Mouse (Mus musculus) kidney, embryonic 14.5 days (tissue): ENCODE measurements around the gene Slc12a5. TPM values are rescaled to one million over a fixed set of nuclear protein-coding genes. Genes with fewer than 3 reads are reported as not detected.

Experiments
- ATAC-seq: fragments of 200-750 bp; cut with Nextera tagmentation; 2 replicates; pipeline ENCODE4 v1.8.0; 2017; ENCODE audit warnings: moderate number of reproducible peaks, mild to moderate bottlenecking, moderate TSS enrichment, moderate library complexity; ENCODE audit not compliant: low FRiP score, low TSS enrichment
- H3K27ac ChIP-seq: fragments of 300-500 bp; sonication (generic); 2 replicates; pipeline ENCODE4 v1.5.1; 2014; ENCODE audit warnings: low read depth, mild to moderate bottlenecking, low read length, moderate library complexity, mixed read lengths
- H3K27me3 ChIP-seq: fragments of 300-500 bp; sonication (generic); 2 replicates; pipeline ENCODE4 v1.6.1; 2014; ENCODE audit warnings: mild to moderate bottlenecking, low read length; ENCODE audit not compliant: control insufficient read depth, insufficient read depth
- H3K36me3 ChIP-seq: fragments of 300-500 bp; sonication (generic); 2 replicates; pipeline ENCODE4 v1.6.1; 2014; ENCODE audit warnings: low read length, mixed read lengths; ENCODE audit not compliant: control insufficient read depth, insufficient read depth
- H3K4me1 ChIP-seq: fragments of 300-500 bp; sonication (generic); 2 replicates; pipeline ENCODE4 v1.6.1; 2014; ENCODE audit warnings: low read length, mixed read lengths; ENCODE audit not compliant: control insufficient read depth, insufficient read depth
- H3K4me2 ChIP-seq: fragments of 300-500 bp; sonication (generic); replicated peaks from 2 replicates; pipeline ENCODE4 v1.6.1; 2014; ENCODE audit warnings: low read depth, mild to moderate bottlenecking, low read length
- H3K4me3 ChIP-seq: fragments of 300-500 bp; sonication (generic); 2 replicates; pipeline ENCODE4 v1.5.1; 2014; ENCODE audit warnings: mild to moderate bottlenecking, low read length
- H3K9ac ChIP-seq: fragments of 300-500 bp; sonication (generic); 2 replicates; pipeline ENCODE4 v1.6.1; 2014; ENCODE audit warnings: low read depth, mild to moderate bottlenecking, low read length, moderate library complexity
- H3K9me3 ChIP-seq: fragments of 300-500 bp; sonication (generic); 2 replicates; pipeline ENCODE4 v1.6.1; 2016; ENCODE audit warnings: low read length; ENCODE audit not compliant: control insufficient read depth
- WGBS: fragments of 180-500 bp; shearing (Covaris S2); extraction: QIAGEN DNeasy Blood & Tissue Kit; methylation state at CpG from one replicate; pipeline ENCODE4 v1.1.7; 2014; 5-methylcytosine and 5-hydroxymethylcytosine counted together
- polyA plus RNA-seq: library from polyadenylated mRNA; unstranded; fragments of >200 nt; fragmentation: Nextera tagmentation; extraction: Ambion mirVana; gene quantifications from 2 replicates; pipeline ENCODE4 v1.2.1, GENCODE M21; 2014

Slc12a5 gene
- polyA plus RNA-seq, 1 experiment from 2014 or later: 1.5 TPM

- peaks cover 13% of the 10 kb centered on the region for H3K4me1 ChIP-seq
- H3K36me3 ChIP-seq: no peaks in the 10 kb centered on the region
- no peak overlapping the region for H3K27ac ChIP-seq
- H3K4me2 ChIP-seq: peak overlapping the region; percentile 56
- H3K9ac ChIP-seq: no peak overlapping the region
- no peaks in the 10 kb centered on the region for H3K9me3 ChIP-seq
- 0 out of 2 replicates have a peak, but pooled peaks have one; percentile 24 for ATAC-seq
- peaks cover 64% of the 10 kb centered on the region for H3K27me3 ChIP-seq
- peak overlapping the region; percentile 35 for H3K4me3 ChIP-seq
- 2% methylated on average over 54 of the region's 65 CpGs for WGBS
Observed at GRCm38 (mm10) chr2:164967761-164968440, 7.3 kb downstream of the Slc12a5 start.

- no peaks in the 10 kb centered on the region for H3K9me3 ChIP-seq
- peak; percentile 86 for ATAC-seq
- peaks cover 13% of the 10 kb centered on the region for H3K4me1 ChIP-seq
- H3K36me3 ChIP-seq: no peaks in the 10 kb centered on the region
- H3K27me3 ChIP-seq: peaks cover 65% of the 10 kb centered on the region
- peak overlapping the region; percentile 56 for H3K4me2 ChIP-seq
- H3K4me3 ChIP-seq: peak overlapping the region; percentile 35
- no peak overlapping the region for H3K27ac ChIP-seq
- WGBS: under 1% methylated on average over 27 of the region's 29 CpGs
- no peak overlapping the region for H3K9ac ChIP-seq
Observed at GRCm38 (mm10) chr2:164968451-164968851, 7.8 kb downstream of the Slc12a5 start.

- Histone ChIP-seq H3K36me3 (no peaks in the 10 kb centered on the region), H3K9me3 (no peaks in the 10 kb centered on the region), H3K27ac (no peak overlapping the region), H3K4me2 (no peak overlapping the region), H3K4me1 (peaks cover 13% of the 10 kb centered on the region), H3K9ac (no peak overlapping the region), H3K4me3 (no peak overlapping the region), H3K27me3 (peaks cover 65% of the 10 kb centered on the region)
- no peak for ATAC-seq
- 1% methylated on average over 21 of the region's 21 CpGs for WGBS
Observed at GRCm38 (mm10) chr2:164969348-164969781, 8.8 kb downstream of the Slc12a5 start.

- Histone ChIP-seq H3K4me3 (peak overlapping the region; percentile 18; the same call in 1 of the 2 replicates), H3K4me1 (peaks cover 13% of the 10 kb centered on the region), H3K4me2 (peak overlapping the region; percentile 29), H3K36me3 (no peaks in the 10 kb centered on the region), H3K27ac (no peak overlapping the region), H3K27me3 (peaks cover 65% of the 10 kb centered on the region), H3K9ac (no peak overlapping the region), H3K9me3 (no peaks in the 10 kb centered on the region)
- no peak for ATAC-seq
- WGBS: under 1% methylated on average over 42 of the region's 42 CpGs
Observed at GRCm38 (mm10) chr2:164970631-164971196, 10.1 kb downstream of the Slc12a5 start.

GRCm38 (mm10) chr2:164972646-164973045, 12.0 kb downstream of the Slc12a5 start:
- peaks cover 13% of the 10 kb centered on the region for H3K4me1 ChIP-seq
- WGBS: 76% methylated on average over 5 of the region's 5 CpGs

GRCm38 (mm10) chr2:164975611-164976010, 15.0 kb downstream of the Slc12a5 start:
- H3K4me2 ChIP-seq: no peak overlapping the region
- no peak for ATAC-seq
- peaks cover 23% of the 10 kb centered on the region for H3K27me3 ChIP-seq
- H3K4me1 ChIP-seq: 0 out of 2 replicates have a peak, but pooled peaks cover 5% of the 10 kb centered on the region
- H3K9ac ChIP-seq: no peak overlapping the region
- WGBS: 84% methylated on average over 6 of the region's 6 CpGs
- H3K36me3 ChIP-seq: no peaks in the 10 kb centered on the region
- H3K9me3 ChIP-seq: no peaks in the 10 kb centered on the region
- H3K4me3 ChIP-seq: no peak overlapping the region
- H3K27ac ChIP-seq: no peak overlapping the region

More at GRCm38 (mm10) chr2:164972646-164973045, 12.0 kb downstream of the Slc12a5 start:
- no peak for ATAC-seq
- Histone ChIP-seq H3K9ac (no peak overlapping the region), H3K9me3 (no peaks in the 10 kb centered on the region), H3K36me3 (no peaks in the 10 kb centered on the region), H3K27ac (no peak overlapping the region), H3K4me2 (no peak overlapping the region), H3K27me3 (peaks cover 53% of the 10 kb centered on the region), H3K4me3 (no peak overlapping the region)

- no peak overlapping the region for H3K4me3 ChIP-seq
- 26% methylated on average over 7 of the region's 7 CpGs for WGBS
- no peaks in the 10 kb centered on the region for H3K4me1 ChIP-seq
- H3K27me3 ChIP-seq: no peaks in the 10 kb centered on the region
- H3K36me3 ChIP-seq: no peaks in the 10 kb centered on the region
- H3K4me2 ChIP-seq: no peak overlapping the region
- ATAC-seq: no peak
- H3K9me3 ChIP-seq: no peaks in the 10 kb centered on the region
- no peak overlapping the region for H3K9ac ChIP-seq
- no peak overlapping the region for H3K27ac ChIP-seq
Observed at GRCm38 (mm10) chr2:164979749-164980148, 19.1 kb downstream of the Slc12a5 start.

GRCm38 (mm10) chr2:164985962-164986361, 25.4 kb downstream of the Slc12a5 start:
- Histone ChIP-seq H3K27ac (no peak overlapping the region), H3K27me3 (no peaks in the 10 kb centered on the region), H3K4me3 (no peak overlapping the region), H3K4me2 (no peak overlapping the region), H3K9ac (no peak overlapping the region), H3K9me3 (no peaks in the 10 kb centered on the region), H3K4me1 (no peaks in the 10 kb centered on the region), H3K36me3 (no peaks in the 10 kb centered on the region)
- 83% methylated on average over 6 of the region's 6 CpGs for WGBS
- ATAC-seq: no peak

GRCm38 (mm10) chr2:164986371-164987027, 25.9 kb downstream of the Slc12a5 start:
- no peak overlapping the region for H3K27ac ChIP-seq
- H3K36me3 ChIP-seq: no peaks in the 10 kb centered on the region
- ATAC-seq: no peak
- H3K27me3 ChIP-seq: no peaks in the 10 kb centered on the region
- 73% methylated on average over 14 of the region's 14 CpGs for whole genome bisulfite sequencing
- no peaks in the 10 kb centered on the region for H3K4me1 ChIP-seq
- no peak overlapping the region for H3K4me3 ChIP-seq
- no peak overlapping the region for H3K9ac ChIP-seq
- no peak overlapping the region for H3K4me2 ChIP-seq
- H3K9me3 ChIP-seq: no peaks in the 10 kb centered on the region
